Mouse (Mus musculus) midbrain, postnatal 0 days (tissue): Measurements from ENCODE around the gene Cipc. TPM values are rescaled to one million over a fixed set of nuclear protein-coding genes. Genes with fewer than 3 reads are reported as not detected.

ENCODE experiments used
- ATAC-seq: fragments of 200-750 bp; cut with Nextera tagmentation; 2 replicates; pipeline ENCODE4 v1.8.0; 2017; ENCODE audit warnings: moderate number of reproducible peaks, mild to moderate bottlenecking, moderate TSS enrichment, moderate library complexity; ENCODE audit not compliant: low FRiP score
- DNase-seq: peaks from one replicate; pipeline ENCODE4 v3.0.0-alpha.2; 2015; ENCODE audit warnings: low spot score
- H3K27ac ChIP-seq: fragments of 300-500 bp; sonication (generic); 2 replicates; pipeline ENCODE4 v1.5.1; 2014; ENCODE audit warnings: low read depth, mild to moderate bottlenecking, low read length, mixed read lengths
- H3K27me3 ChIP-seq: fragments of 300-500 bp; sonication (generic); 2 replicates; pipeline ENCODE4 v1.6.1; 2014; ENCODE audit warnings: low read length, control low read depth, mixed read lengths; ENCODE audit not compliant: insufficient read depth
- H3K36me3 ChIP-seq: fragments of 300-500 bp; sonication (generic); 2 replicates; pipeline ENCODE4 v1.6.1; 2014; ENCODE audit warnings: low read length, control low read depth, mixed read lengths; ENCODE audit not compliant: insufficient read depth
- H3K4me1 ChIP-seq: fragments of 300-500 bp; sonication (generic); 2 replicates; pipeline ENCODE4 v1.6.1; 2014; ENCODE audit warnings: mild to moderate bottlenecking, control low read depth, antibody characterized with exemption, low read length, mixed read lengths; ENCODE audit not compliant: insufficient read depth
- H3K4me2 ChIP-seq: fragments of 300-500 bp; sonication (generic); 2 replicates; pipeline ENCODE4 v1.6.1; 2014; ENCODE audit warnings: low read depth, mild to moderate bottlenecking, low read length, mixed read lengths; ENCODE audit not compliant: poor library complexity, severe bottlenecking
- H3K4me3 ChIP-seq: fragments of 300-500 bp; sonication (generic); 2 replicates; pipeline ENCODE4 v1.5.1; 2014; ENCODE audit warnings: low read depth, mild to moderate bottlenecking, low read length, moderate library complexity
- H3K9ac ChIP-seq: fragments of 300-500 bp; sonication (generic); replicated peaks from 2 replicates; pipeline ENCODE4 v1.6.1; 2014; ENCODE audit warnings: mild to moderate bottlenecking, low read length, moderate library complexity, mixed read lengths; ENCODE audit not compliant: poor library complexity, severe bottlenecking
- H3K9me3 ChIP-seq: fragments of 300-500 bp; sonication (generic); 2 replicates; pipeline ENCODE4 v1.6.1; 2016; ENCODE audit warnings: low read length, control low read depth
- CTCF ChIP-seq: IDR thresholded peaks from 2 replicates; pipeline ENCODE4 v1.5.1; 2016; ENCODE audit warnings: antibody characterized with exemption, mild to moderate bottlenecking
- WGBS: fragments of 180-500 bp; shearing (Covaris S2); extraction: QIAGEN DNeasy Blood & Tissue Kit; methylation state at CpG from one replicate; pipeline ENCODE4 v1.1.7; 2014; 5-methylcytosine and 5-hydroxymethylcytosine counted together
- polyA plus RNA-seq: library from polyadenylated mRNA; unstranded; fragments of >200 nt; fragmentation: Nextera tagmentation; extraction: Ambion mirVana; gene quantifications from 2 replicates; pipeline ENCODE4 v1.2.1, GENCODE M21; 2015
- total RNA-seq: library from RNA; depleted of rRNA; stranded (reverse); fragments of >200 nt; gene quantifications from 2 replicates; pipeline ENCODE4 v1.2.3, GENCODE M21; 2014; rRNA removed

Gene Cipc
- total RNA-seq (65.7 and 77.5 TPM in 2 replicates), polyA plus RNA-seq (34.6 and 37.6 TPM in 2 replicates)

DNA sequence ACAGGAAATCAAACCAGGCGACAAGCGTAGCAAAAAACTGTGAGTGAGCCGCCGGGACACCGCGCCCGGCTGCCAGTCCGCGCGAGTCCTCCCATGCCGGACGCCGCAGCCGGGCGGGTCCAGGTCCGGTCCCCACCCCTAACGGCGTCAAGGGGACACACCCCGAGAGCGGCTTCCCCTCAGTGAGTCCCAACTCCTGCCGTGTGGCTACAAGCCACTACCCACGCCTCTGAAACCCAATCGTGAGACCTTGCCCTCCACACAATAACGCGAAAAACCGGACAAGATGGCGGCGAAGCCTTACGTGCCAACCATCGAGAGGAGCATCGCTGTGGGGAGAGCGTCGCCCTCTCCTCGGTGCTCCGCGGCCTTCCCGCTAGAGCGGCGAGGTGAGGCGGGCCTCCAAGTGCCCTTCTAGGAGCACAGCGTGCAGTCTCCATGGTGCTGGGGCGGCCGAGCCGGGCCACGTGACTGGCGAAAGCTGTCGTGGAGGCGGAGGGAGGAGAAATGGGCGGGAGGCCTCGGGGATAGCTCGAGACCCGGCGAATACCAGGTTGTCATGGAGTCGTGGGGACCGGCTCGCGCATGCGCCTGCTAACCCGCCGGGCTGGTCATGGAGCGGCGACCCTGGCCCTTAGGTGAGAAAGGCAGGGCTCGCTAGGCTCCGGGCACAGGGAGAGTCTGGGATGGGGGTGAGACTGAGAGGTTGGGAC lies at the start of gene Cipc:
Cipc (plus strand) TSS at position 182 of the 713 bp plus-strand sequence.
- Histone ChIP-seq H3K36me3 (no peaks in the 10 kb centered on the region), H3K9me3 (no peaks in the 10 kb centered on the region), H3K27ac (peak within 1 kb of the TSS; percentile 99), H3K4me2 (peak within 1 kb of the TSS; percentile 60), H3K9ac (peak within 1 kb of the TSS; percentile 95), H3K4me1 (peaks cover 14% of the 10 kb centered on the region), H3K4me3 (peak within 1 kb of the TSS; percentile 61), H3K27me3 (no peaks in the 10 kb centered on the region)
- ATAC-seq: peak; percentile 97
- TF ChIP-seq CTCF: peak; percentile 49
- DNase-seq: peak; percentile 99
- WGBS: under 1% methylated on average over 58 of the region's 64 CpGs

DNA sequence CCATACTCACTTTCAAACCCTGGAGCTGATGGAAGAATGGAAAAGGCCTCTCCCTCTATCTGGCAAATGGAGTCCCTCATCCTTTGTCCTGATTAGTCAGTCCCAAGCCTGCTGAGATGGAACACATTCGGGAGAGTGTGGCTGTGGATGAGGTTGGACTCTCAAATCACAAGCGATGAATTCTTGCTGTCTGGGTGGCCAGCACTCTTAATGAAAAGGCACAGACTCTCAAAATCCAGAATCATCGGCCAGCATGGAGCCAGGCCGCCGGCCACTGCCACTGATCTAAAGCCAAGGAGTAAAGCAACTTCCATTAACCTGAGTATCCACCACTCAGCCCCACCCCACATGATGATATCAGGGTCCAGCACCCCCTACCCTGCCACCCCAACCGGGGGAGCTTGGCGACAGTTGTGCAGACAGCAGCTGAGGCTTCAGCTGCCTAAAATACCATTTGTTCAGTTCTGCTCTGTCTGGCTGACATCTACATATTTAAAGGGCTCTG lies 49.0 kb upstream of the Cipc start:
- H3K4me1 ChIP-seq: peaks cover 37% of the 10 kb centered on the region
- peak overlapping the region; percentile 48 for H3K9ac ChIP-seq
- WGBS: 14% methylated on average over 7 of the region's 7 CpGs
- no peak overlapping the region for H3K4me3 ChIP-seq
- TF ChIP-seq CTCF: no peak
- no peaks in the 10 kb centered on the region for H3K36me3 ChIP-seq
- ATAC-seq (no peak), DNase-seq (no peak)
- H3K27me3 ChIP-seq: no peaks in the 10 kb centered on the region
- H3K27ac ChIP-seq: peak overlapping the region; percentile 94
- peak overlapping the region; percentile 46; the same call in 1 of the 2 replicates for H3K4me2 ChIP-seq
- H3K9me3 ChIP-seq: no peaks in the 10 kb centered on the region

DNA sequence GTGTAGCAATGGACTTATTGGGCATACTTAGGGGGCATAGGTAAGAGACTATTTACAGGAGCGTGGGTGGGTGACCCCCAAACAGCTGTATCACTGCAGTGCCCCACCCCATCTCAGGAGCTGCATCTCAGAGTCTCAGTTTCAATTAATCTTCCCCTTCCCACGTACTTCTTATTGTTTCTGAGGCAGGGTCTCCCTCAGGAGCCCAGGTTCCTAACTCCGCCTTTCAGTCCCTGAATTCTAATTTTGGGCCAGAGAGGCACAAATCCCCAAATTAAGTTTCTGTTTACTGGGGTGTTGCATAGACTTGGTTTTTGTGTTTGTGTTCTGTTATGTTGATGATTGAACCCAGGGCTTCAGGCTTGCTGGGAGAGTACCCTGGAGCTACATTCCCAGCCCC lies 48.4 kb upstream of the Cipc start:
- peaks cover 32% of the 10 kb centered on the region for H3K4me1 ChIP-seq
- ATAC-seq (no peak), DNase-seq (no peak)
- no peaks in the 10 kb centered on the region for H3K36me3 ChIP-seq
- peak overlapping the region; percentile 94 for H3K27ac ChIP-seq
- TF ChIP-seq CTCF: no peak
- 54% methylated on average over 3 of the region's 3 CpGs for WGBS
- no peak overlapping the region for H3K4me3 ChIP-seq
- peak overlapping the region; percentile 48 for H3K9ac ChIP-seq
- H3K27me3 ChIP-seq: no peaks in the 10 kb centered on the region
- no peaks in the 10 kb centered on the region for H3K9me3 ChIP-seq
- no peak overlapping the region for H3K4me2 ChIP-seq

DNA sequence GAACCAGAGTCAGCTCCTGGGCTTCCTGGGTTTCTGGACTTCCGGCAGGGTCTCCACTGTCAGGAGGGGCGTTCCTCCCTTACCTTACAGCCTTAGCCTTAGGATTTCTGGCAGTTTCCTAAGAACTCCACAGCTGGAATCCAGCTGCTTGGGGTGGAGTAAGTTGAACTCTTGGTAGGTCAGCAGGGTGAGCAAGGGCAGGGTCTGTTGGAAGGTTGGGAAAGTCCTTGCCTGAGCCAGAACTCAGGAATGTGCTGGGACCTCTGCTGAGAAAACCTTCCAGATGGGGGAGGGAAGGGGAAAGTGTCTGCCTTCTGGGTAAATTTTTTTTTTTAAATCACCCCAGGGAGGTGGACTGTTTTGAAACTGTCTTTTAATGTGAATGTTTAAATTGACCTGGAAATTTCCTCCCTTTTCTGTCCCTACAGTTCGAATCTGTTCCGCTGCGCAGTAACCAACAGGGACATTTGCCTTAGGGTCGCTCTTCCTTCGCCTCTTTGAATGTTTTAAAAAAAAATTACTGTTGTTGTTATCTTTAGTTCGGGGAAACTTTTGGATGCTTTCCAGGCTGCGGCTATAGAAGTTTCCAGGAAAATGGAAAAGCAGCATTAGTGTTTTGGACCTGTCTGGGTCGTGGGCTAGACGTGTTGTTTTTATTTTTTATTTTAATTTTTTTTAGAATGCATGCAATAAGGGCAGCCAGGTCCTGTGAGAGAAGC lies 47.2 kb upstream of the Cipc start:
- no peak for ATAC-seq
- 57% methylated on average over 11 of the region's 11 CpGs for WGBS

GRCm38 (mm10) chr12:86903828-86904806 lies 42.7 kb upstream of the Cipc start:
- Histone ChIP-seq H3K36me3 (no peaks in the 10 kb centered on the region), H3K9ac (no peak overlapping the region), H3K4me2 (no peak overlapping the region), H3K9me3 (no peaks in the 10 kb centered on the region), H3K4me1 (no peaks in the 10 kb centered on the region), H3K4me3 (no peak overlapping the region), H3K27ac (no peak overlapping the region), H3K27me3 (no peaks in the 10 kb centered on the region)
- WGBS: 81% methylated on average over 11 of the region's 11 CpGs
- TF ChIP-seq CTCF: no peak
- no peak for DNase-seq
- ATAC-seq: no peak

More for the DNA sequence above, 47.2 kb upstream of the Cipc start:
- H3K4me2 ChIP-seq: no peak overlapping the region
- no peak for DNase-seq
- H3K4me1 ChIP-seq: peaks cover 30% of the 10 kb centered on the region
- no peak for TF ChIP-seq CTCF
- no peaks in the 10 kb centered on the region for H3K36me3 ChIP-seq
- no peak overlapping the region for H3K4me3 ChIP-seq
- no peaks in the 10 kb centered on the region for H3K9me3 ChIP-seq
- H3K27me3 ChIP-seq: no peaks in the 10 kb centered on the region
- H3K9ac ChIP-seq: no peak overlapping the region
- peak overlapping the region; percentile 94; the same call in 1 of the 2 replicates for H3K27ac ChIP-seq
